Comparison of ENCODE assay signal across 14 mouse cellular contexts in the genomic region with DNA sequence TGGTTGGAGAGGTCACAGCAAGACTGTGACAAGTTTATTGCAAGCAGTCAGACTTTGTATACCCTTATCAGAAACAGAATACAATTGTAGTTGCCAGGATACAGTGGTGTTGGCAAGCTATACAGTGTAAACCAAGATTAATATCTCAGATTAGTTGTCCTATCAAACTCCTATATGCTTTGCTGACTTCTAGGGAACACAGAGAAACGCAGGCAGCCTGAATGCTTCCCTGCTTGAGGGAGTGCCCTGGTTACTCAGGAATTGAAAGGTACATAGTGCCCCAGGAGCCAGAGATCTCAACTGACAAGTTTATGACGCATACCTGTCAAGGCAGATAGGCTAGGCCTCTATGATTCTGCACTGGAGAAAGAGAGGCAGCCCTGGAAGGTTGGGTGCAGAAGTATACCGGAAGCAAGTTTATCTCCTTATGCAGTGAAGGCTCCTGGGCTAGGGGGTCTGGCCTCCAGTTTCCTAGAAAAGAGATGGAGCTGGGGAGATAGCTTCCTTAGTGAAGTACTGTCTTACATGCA. TPM values are rescaled to one million over a fixed set of nuclear protein-coding genes. Genes with fewer than 3 reads are reported as not detected.
DNase-seq lines count a peak whose midpoint lies in the region; ATAC-seq and TF ChIP-seq lines count a peak whose summit lies in the region.
"Had no signal": no experiment of that assay in that cellular context is flagged by ENCODE, and none has a peak within 500 bp of the region (broad histone marks: within the 10 kb centered on the region; RNA-seq: fewer than 3 reads in every experiment).

No protein-coding gene starts in this region.

- TF ChIP-seq CTCF in lung, postnatal 0 days (IDR thresholded peaks at IDR 0.05): no peak

- no peak overlapping the region for H3K9ac ChIP-seq in lung, postnatal 0 days (replicated peaks; ENCODE audit: low read depth)
- peak overlapping the region; percentile 11 for H3K9ac ChIP-seq in liver, embryonic 13.5 days
- H3K9ac ChIP-seq in stomach, embryonic 16.5 days (ENCODE audit: low read length): no peak overlapping the region

- no peak overlapping the region for H3K27ac ChIP-seq in lung, postnatal 0 days (ENCODE audit: low read length)
- peak overlapping the region; percentile 53 for H3K27ac ChIP-seq in liver, embryonic 13.5 days
- peak overlapping the region; percentile 85 for H3K27ac ChIP-seq in stomach, embryonic 16.5 days (ENCODE audit: low read length)
- H3K27ac ChIP-seq: heart, adult 2 months had no signal

- H3K4me2 ChIP-seq in lung, postnatal 0 days (replicated peaks; ENCODE audit: low read depth, low read length): no peak overlapping the region
- H3K4me2 ChIP-seq in liver, embryonic 13.5 days: 0 out of 2 replicates have a peak overlapping the region, but pooled peaks have one; percentile 10
- H3K4me2 ChIP-seq in stomach, embryonic 16.5 days (ENCODE audit: low read depth, low read length): no peak overlapping the region

- peak; percentile 48 for DNase-seq in lung, postnatal 0 days (ENCODE audit: low spot score)
- DNase-seq in lung, postnatal 14 days: no peak
- peak; percentile 70 for DNase-seq in c-Kit-positive CD71-positive TER-119-positive erythroid progenitor cells, embryonic 14.5 days (ENCODE audit: low spot score)
- DNase-seq in liver, embryonic 13.5 days: peak; percentile 56
- no peak for DNase-seq in thymus, postnatal 14 days
- DNase-seq: adrenal gland, postnatal 36 days; cerebellum, adult 11-12 months; heart, adult 2 months; right cerebral cortex, postnatal 14 days; thymus, postnatal 25 days had no signal

- no peak overlapping the region for H3K4me3 ChIP-seq in lung, postnatal 0 days (ENCODE audit: low read depth, low read length)
- H3K4me3 ChIP-seq in liver, embryonic 13.5 days (replicated peaks): no peak overlapping the region
- no peak overlapping the region for H3K4me3 ChIP-seq in stomach, embryonic 16.5 days (replicated peaks; ENCODE audit: low read length)
- H3K4me3 ChIP-seq: heart, adult 2 months had no signal

- no peaks in the 10 kb centered on the region for H3K36me3 ChIP-seq in lung, postnatal 0 days (ENCODE audit: insufficient read depth, low read length)
- no peaks in the 10 kb centered on the region for H3K36me3 ChIP-seq in liver, embryonic 13.5 days
- no peaks in the 10 kb centered on the region for H3K36me3 ChIP-seq in stomach, embryonic 16.5 days (ENCODE audit: control insufficient read depth, insufficient read depth, low read length)

- ATAC-seq in lung, postnatal 0 days: peak; percentile 73
- peak; percentile 87 for ATAC-seq in liver, embryonic 13.5 days (ENCODE audit: low read depth)
- ATAC-seq in stomach, embryonic 16.5 days (ENCODE audit: insufficient read depth, low FRiP score): peak; percentile 88
- ATAC-seq in cerebellum, adult (ENCODE audit: insufficient number of reproducible peaks, low FRiP score, low TSS enrichment): no peak
- ATAC-seq: activated CD4-positive, CD25-positive, alpha-beta regulatory T cell, adult 4 months had no signal

- 63% methylated on average over 3 of the region's 3 CpGs for WGBS in lung, postnatal 0 days
- 18% methylated on average over 3 of the region's 3 CpGs for WGBS in liver, embryonic 13.5 days (ENCODE audit: insufficient replicate concordance)
- WGBS in stomach, embryonic 16.5 days: 55% methylated on average over 3 of the region's 3 CpGs

- no peak for TF ChIP-seq EP300 in lung, postnatal 0 days (IDR thresholded peaks at IDR 0.05)

- no peaks in the 10 kb centered on the region for H3K9me3 ChIP-seq in lung, postnatal 0 days (ENCODE audit: low read length)
- no peaks in the 10 kb centered on the region for H3K9me3 ChIP-seq in liver, embryonic 13.5 days (replicated peaks)
- no peaks in the 10 kb centered on the region for H3K9me3 ChIP-seq in stomach, embryonic 16.5 days (replicated peaks; ENCODE audit: control insufficient read depth, low read length)

- no peaks in the 10 kb centered on the region for H3K27me3 ChIP-seq in lung, postnatal 0 days (replicated peaks; ENCODE audit: insufficient read depth, low read length)
- no peaks in the 10 kb centered on the region for H3K27me3 ChIP-seq in liver, embryonic 13.5 days
- H3K27me3 ChIP-seq in stomach, embryonic 16.5 days (ENCODE audit: control insufficient read depth, insufficient read depth, low read length): no peaks in the 10 kb centered on the region

- H3K4me1 ChIP-seq in lung, postnatal 0 days (ENCODE audit: insufficient read depth, low read depth, low read length): no peaks in the 10 kb centered on the region
- H3K4me1 ChIP-seq in liver, embryonic 13.5 days (replicated peaks): peaks cover 44% of the 10 kb centered on the region
- H3K4me1 ChIP-seq in stomach, embryonic 16.5 days (ENCODE audit: control insufficient read depth, insufficient read depth, low read length): no peaks in the 10 kb centered on the region

RNA-seq across cellular contexts. Expression of gene Vdac2, which starts 18.3 kb away (rescaled TPM):
- polyA plus RNA-seq in lung, postnatal 0 days (2015; fragmentation: Nextera tagmentation; extraction: Ambion mirVana): 220 and 221 TPM in 2 replicates
- polyA plus RNA-seq in liver, embryonic 13.5 days (2015; fragmentation: Nextera tagmentation; extraction: Ambion mirVana): 173 and 189 TPM in 2 replicates
- polyA plus RNA-seq in stomach, embryonic 16.5 days (2015; fragmentation: Nextera tagmentation; extraction: Ambion mirVana): 289 and 297 TPM in 2 replicates

RNA-seq across cellular contexts. Expression of gene Comtd1, which starts 42.1 kb away (rescaled TPM):
- polyA plus RNA-seq in lung, postnatal 0 days (2015; fragmentation: Nextera tagmentation; extraction: Ambion mirVana): 13.0 and 14.7 TPM in 2 replicates
- 30.6 and 34.1 TPM in 2 replicates for polyA plus RNA-seq in liver, embryonic 13.5 days (2015; fragmentation: Nextera tagmentation; extraction: Ambion mirVana)
- polyA plus RNA-seq in stomach, embryonic 16.5 days (2015; fragmentation: Nextera tagmentation; extraction: Ambion mirVana): 36.8 and 39.0 TPM in 2 replicates

RNA-seq across cellular contexts. Expression of gene Dusp13, which starts 55.7 kb away (rescaled TPM):
- polyA plus RNA-seq in lung, postnatal 0 days (2015; fragmentation: Nextera tagmentation; extraction: Ambion mirVana): 0.20 and 0.29 TPM in 2 replicates
- not detected in 2 replicates for polyA plus RNA-seq in liver, embryonic 13.5 days (2015; fragmentation: Nextera tagmentation; extraction: Ambion mirVana)
- 0.84 TPM in 1 of 2 replicates, not detected in the other for polyA plus RNA-seq in stomach, embryonic 16.5 days (2015; fragmentation: Nextera tagmentation; extraction: Ambion mirVana)
- polyA plus RNA-seq: activated CD4-positive, CD25-positive, alpha-beta regulatory T cell, adult 4 months; forebrain, embryonic 11.5 days had no signal

RNA-seq across cellular contexts. Expression of gene Samd8, which starts 56.4 kb away (rescaled TPM):
- polyA plus RNA-seq in lung, postnatal 0 days (2015; fragmentation: Nextera tagmentation; extraction: Ambion mirVana): 7.1 and 8.1 TPM in 2 replicates
- polyA plus RNA-seq in liver, embryonic 13.5 days (2015; fragmentation: Nextera tagmentation; extraction: Ambion mirVana): 3.7 and 4.9 TPM in 2 replicates
- polyA plus RNA-seq in stomach, embryonic 16.5 days (2015; fragmentation: Nextera tagmentation; extraction: Ambion mirVana): 12.1 and 13.7 TPM in 2 replicates

Comparison
In these comparisons a context has a peak if more than half of its experiments do, and no peak if none do; other contexts are left out.
1. DNase-seq: peak in lung, postnatal 0 days (single experiment), c-Kit-positive CD71-positive TER-119-positive erythroid progenitor cells, embryonic 14.5 days (single experiment) and liver, embryonic 13.5 days (single experiment); none in lung, postnatal 14 days (single experiment) and thymus, postnatal 14 days (single experiment).